Mouse (Mus musculus) heart, postnatal 0 days (tissue): ENCODE data around the gene Lrcol1.

Source experiments
- CTCF ChIP-seq: IDR thresholded peaks from 2 replicates; pipeline ENCODE4 v1.5.1; 2016; ENCODE audit warnings: antibody characterized with exemption, control low read depth, low read depth
- EP300 ChIP-seq: IDR thresholded peaks from 2 replicates; pipeline ENCODE4 v1.6.1; 2016; ENCODE audit warnings: antibody characterized with exemption, low read depth

GRCm38 (mm10) chr5:110347006-110347405 is 2.5 kb downstream of the Lrcol1 start:
- no peak for TF ChIP-seq EP300
- TF ChIP-seq CTCF = no peak
